Mouse (Mus musculus): ENCODE results near the gene Sptan1. TPM values are rescaled to one million over a fixed set of nuclear protein-coding genes. Genes with fewer than 3 reads are reported as not detected.

Sptan1 gene
- polyA plus RNA-seq, 1 experiment: 496 TPM

GRCm38 (mm10) chr2:29944723-29945122 lies 20.6 kb upstream of the Sptan1 start:
- Histone ChIP-seq H3K4me1 (ENCODE audit: control insufficient read depth, insufficient read depth, low read length) (no peaks in the 10 kb centered on the region), H3K4me3 (ENCODE audit: insufficient read depth, low read depth, low read length) (no peak overlapping the region), H3K27ac (ENCODE audit: insufficient read depth, low read depth, low read length) (no peak overlapping the region)
- 65% methylated on average over 1 of the region's 1 CpGs for WGBS
- TF ChIP-seq POLR2A (IDR thresholded peaks at IDR 0.05; ENCODE audit: insufficient read depth, low read depth, low read length) (no peak), CTCF (IDR thresholded peaks at IDR 0.05; ENCODE audit: insufficient read depth, low read depth, low read length) (no peak)

- TF ChIP-seq CTCF (IDR thresholded peaks at IDR 0.05; ENCODE audit: insufficient read depth, low read depth, low read length): no peak
- no peak for TF ChIP-seq POLR2A (IDR thresholded peaks at IDR 0.05; ENCODE audit: insufficient read depth, low read depth, low read length)
- Histone ChIP-seq H3K4me3 (ENCODE audit: insufficient read depth, low read depth, low read length) (no peak overlapping the region), H3K27ac (ENCODE audit: insufficient read depth, low read depth, low read length) (no peak overlapping the region), H3K4me1 (ENCODE audit: control insufficient read depth, insufficient read depth, low read length) (no peaks in the 10 kb centered on the region)
- WGBS: 70% methylated on average over 5 of the region's 5 CpGs
These were observed 16.5 kb upstream of the Sptan1 start for GRCm38 (mm10) chr2:29948896-29949295.

- Histone ChIP-seq H3K27ac (ENCODE audit: insufficient read depth, low read depth, low read length) (no peak overlapping the region), H3K4me1 (ENCODE audit: control insufficient read depth, insufficient read depth, low read length) (peaks cover 4% of the 10 kb centered on the region), H3K4me3 (ENCODE audit: insufficient read depth, low read depth, low read length) (no peak overlapping the region)
- TF ChIP-seq CTCF (IDR thresholded peaks at IDR 0.05; ENCODE audit: insufficient read depth, low read depth, low read length) (no peak), POLR2A (IDR thresholded peaks at IDR 0.05; ENCODE audit: insufficient read depth, low read depth, low read length) (no peak)
- WGBS: 98% methylated on average over 7 of the region's 7 CpGs
These were observed 4.1 kb upstream of the Sptan1 start for GRCm38 (mm10) chr2:29961246-29961645.

- H3K27ac ChIP-seq (ENCODE audit: insufficient read depth, low read depth, low read length): peak overlapping the region; percentile 82
- no peak for TF ChIP-seq POLR2A (IDR thresholded peaks at IDR 0.05; ENCODE audit: insufficient read depth, low read depth, low read length)
- no peak for TF ChIP-seq CTCF (IDR thresholded peaks at IDR 0.05; ENCODE audit: insufficient read depth, low read depth, low read length)
- WGBS: 7% methylated on average over 10 of the region's 10 CpGs
- H3K4me3 ChIP-seq (ENCODE audit: insufficient read depth, low read depth, low read length): peak overlapping the region; percentile 58
- peaks cover 10% of the 10 kb centered on the region for H3K4me1 ChIP-seq (ENCODE audit: control insufficient read depth, insufficient read depth, low read length)
These were observed 758 bp upstream of the Sptan1 start for GRCm38 (mm10) chr2:29964354-29965249.

- peaks cover 10% of the 10 kb centered on the region for H3K4me1 ChIP-seq (ENCODE audit: control insufficient read depth, insufficient read depth, low read length)
- H3K27ac ChIP-seq (ENCODE audit: insufficient read depth, low read depth, low read length): peak overlapping the region; percentile 89
- H3K4me3 ChIP-seq (ENCODE audit: insufficient read depth, low read depth, low read length): peak overlapping the region; percentile 83
- WGBS: under 1% methylated on average over 41 of the region's 41 CpGs
- TF ChIP-seq CTCF (IDR thresholded peaks at IDR 0.05; ENCODE audit: insufficient read depth, low read depth, low read length): no peak
These were observed 546 bp downstream of the Sptan1 start for GRCm38 (mm10) chr2:29965906-29966305.

- WGBS: 21% methylated on average over 2 of the region's 2 CpGs
These were observed 1.5 kb downstream of the Sptan1 start for GRCm38 (mm10) chr2:29966826-29967225.

GRCm38 (mm10) chr2:29967768-29968167 lies 2.4 kb downstream of the Sptan1 start:
- TF ChIP-seq POLR2A (IDR thresholded peaks at IDR 0.05; ENCODE audit: insufficient read depth, low read depth, low read length): no peak
- no peak for TF ChIP-seq CTCF (IDR thresholded peaks at IDR 0.05; ENCODE audit: insufficient read depth, low read depth, low read length)
- WGBS: 25% methylated on average over 5 of the region's 5 CpGs
- peaks cover 12% of the 10 kb centered on the region for H3K4me1 ChIP-seq (ENCODE audit: control insufficient read depth, insufficient read depth, low read length)
- peak overlapping the region; percentile 12; the same call in 1 of the 2 replicates for H3K4me3 ChIP-seq (ENCODE audit: insufficient read depth, low read depth, low read length)
- H3K27ac ChIP-seq (ENCODE audit: insufficient read depth, low read depth, low read length): no peak overlapping the region

More at GRCm38 (mm10) chr2:29966826-29967225, 1.5 kb downstream of the Sptan1 start:
- Histone ChIP-seq H3K27ac (ENCODE audit: insufficient read depth, low read depth, low read length) (no peak overlapping the region), H3K4me3 (ENCODE audit: insufficient read depth, low read depth, low read length) (peak overlapping the region; percentile 24; the same call in 1 of the 2 replicates), H3K4me1 (ENCODE audit: control insufficient read depth, insufficient read depth, low read length) (peaks cover 12% of the 10 kb centered on the region)
- no peak for TF ChIP-seq POLR2A (IDR thresholded peaks at IDR 0.05; ENCODE audit: insufficient read depth, low read depth, low read length)
- TF ChIP-seq CTCF (IDR thresholded peaks at IDR 0.05; ENCODE audit: insufficient read depth, low read depth, low read length): no peak

- no peak overlapping the region for H3K4me3 ChIP-seq (ENCODE audit: insufficient read depth, low read depth, low read length)
- peaks cover 8% of the 10 kb centered on the region for H3K4me1 ChIP-seq (ENCODE audit: control insufficient read depth, insufficient read depth, low read length)
- WGBS: 61% methylated on average over 5 of the region's 5 CpGs
These were observed 3.3 kb downstream of the Sptan1 start for GRCm38 (mm10) chr2:29968638-29969037.

GRCm38 (mm10) chr2:29971838-29972635 lies 6.7 kb downstream of the Sptan1 start:
- WGBS: 61% methylated on average over 9 of the region's 9 CpGs
- H3K4me1 ChIP-seq (ENCODE audit: control insufficient read depth, insufficient read depth, low read length): peaks cover 8% of the 10 kb centered on the region
- H3K27ac ChIP-seq (ENCODE audit: insufficient read depth, low read depth, low read length): no peak overlapping the region
- TF ChIP-seq CTCF (IDR thresholded peaks at IDR 0.05; ENCODE audit: insufficient read depth, low read depth, low read length): no peak
- no peak for TF ChIP-seq POLR2A (IDR thresholded peaks at IDR 0.05; ENCODE audit: insufficient read depth, low read depth, low read length)
- H3K4me3 ChIP-seq (ENCODE audit: insufficient read depth, low read depth, low read length): no peak overlapping the region

More at GRCm38 (mm10) chr2:29968638-29969037, 3.3 kb downstream of the Sptan1 start:
- no peak for TF ChIP-seq CTCF (IDR thresholded peaks at IDR 0.05; ENCODE audit: insufficient read depth, low read depth, low read length)
- TF ChIP-seq POLR2A (IDR thresholded peaks at IDR 0.05; ENCODE audit: insufficient read depth, low read depth, low read length): no peak
- no peak overlapping the region for H3K27ac ChIP-seq (ENCODE audit: insufficient read depth, low read depth, low read length)
